Mouse (Mus musculus) small intestine, adult 2 months (tissue): ENCODE results near the gene Clta. TPM values are rescaled to one million over a fixed set of nuclear protein-coding genes. Genes with fewer than 3 reads are reported as not detected.
A peak's percentile ranks its signal among the peaks of the same experiment; 100 is the strongest.

ENCODE experiments used
- H3K27ac ChIP-seq: fragments of 200-500 bp; 2 replicates; pipeline ENCODE4 v1.5.1; 2012; ENCODE audit warnings: low read depth, low read length, control low read depth, inconsistent platforms; ENCODE audit not compliant: insufficient read depth
- H3K27me3 ChIP-seq: fragments of 200-500 bp; 2 replicates; pipeline ENCODE4 v1.6.1; 2012; ENCODE audit warnings: mild to moderate bottlenecking, moderate library complexity, low read length, inconsistent platforms; ENCODE audit not compliant: control insufficient read depth, insufficient read depth
- H3K36me3 ChIP-seq: fragments of 200-500 bp; 2 replicates; pipeline ENCODE4 v1.6.1; 2012; ENCODE audit warnings: mild to moderate bottlenecking, low read length, control low read depth, inconsistent platforms; ENCODE audit not compliant: control insufficient read depth, insufficient read depth
- H3K4me1 ChIP-seq: fragments of 200-500 bp; 2 replicates; pipeline ENCODE4 v1.6.1; 2012; ENCODE audit warnings: low read length, inconsistent platforms, mixed read lengths; ENCODE audit not compliant: control insufficient read depth, insufficient read depth, insufficient read length
- H3K4me3 ChIP-seq: fragments of 200-500 bp; 2 replicates; pipeline ENCODE4 v1.5.1; 2012; ENCODE audit warnings: low read depth, mild to moderate bottlenecking, control low read depth, inconsistent platforms, low read length, moderate library complexity
- CTCF ChIP-seq: fragments of 200-500 bp; IDR thresholded peaks from 2 replicates; pipeline ENCODE4 v1.5.1; 2012; ENCODE audit warnings: low read depth, mild to moderate bottlenecking, control low read depth, inconsistent platforms, low read length, moderate library complexity, mixed read lengths; ENCODE audit not compliant: insufficient replicate concordance, insufficient read length; ENCODE audit errors: extremely low read depth
- POLR2A ChIP-seq: fragments of 200-500 bp; IDR thresholded peaks from 2 replicates; pipeline ENCODE4 v1.6.1; 2012; ENCODE audit warnings: low read depth, mild to moderate bottlenecking, control low read depth, inconsistent platforms, low read length, moderate library complexity
- WGBS: fragments of 180-500 bp; shearing (Covaris S2); methylation state at CpG from one replicate; pipeline ENCODE4 v1.1.7; 2018; 5-methylcytosine and 5-hydroxymethylcytosine counted together
- polyA plus RNA-seq: library from polyadenylated mRNA; depleted of rRNA; stranded (reverse); fragments of >200 nt; gene quantifications from 2 replicates; pipeline ENCODE4 v1.2.3, GENCODE M21; 2012

Gene Clta
- polyA plus RNA-seq, 1 experiment = 280 TPM

GRCm38 (mm10) chr4:43980236-43980635, 24.0 kb upstream of the Clta start:
- Histone ChIP-seq H3K27me3 (no peaks in the 10 kb centered on the region), H3K4me3 (no peak overlapping the region), H3K27ac (no peak overlapping the region), H3K36me3 (no peaks in the 10 kb centered on the region), H3K4me1 (peaks cover 4% of the 10 kb centered on the region; the same call in 1 of the 2 replicates)
- TF ChIP-seq CTCF (no peak), POLR2A (no peak)
- 83% methylated on average over 4 of the region's 4 CpGs for WGBS

- Histone ChIP-seq H3K27ac (no peak overlapping the region), H3K36me3 (no peaks in the 10 kb centered on the region), H3K4me3 (no peak overlapping the region), H3K4me1 (peaks cover 4% of the 10 kb centered on the region; the same call in 1 of the 2 replicates), H3K27me3 (no peaks in the 10 kb centered on the region)
- WGBS = 90% methylated on average over 6 of the region's 6 CpGs
- no peak for TF ChIP-seq CTCF
- TF ChIP-seq POLR2A = no peak
Observed at GRCm38 (mm10) chr4:43980846-43981245, 23.4 kb upstream of the Clta start.

GRCm38 (mm10) chr4:43981251-43981650, 23.0 kb upstream of the Clta start:
- TF ChIP-seq CTCF (no peak), POLR2A (no peak)
- no peaks in the 10 kb centered on the region for H3K36me3 ChIP-seq
- H3K4me1 ChIP-seq = peaks cover 4% of the 10 kb centered on the region; the same call in 1 of the 2 replicates
- WGBS = 89% methylated on average over 7 of the region's 7 CpGs
- no peaks in the 10 kb centered on the region for H3K27me3 ChIP-seq
- H3K4me3 ChIP-seq = no peak overlapping the region
- no peak overlapping the region for H3K27ac ChIP-seq

- TF ChIP-seq POLR2A (peak; percentile 35; the same call in 1 of the 2 replicates), CTCF (peak; percentile 95)
- Histone ChIP-seq H3K36me3 (no peaks in the 10 kb centered on the region), H3K4me3 (peak overlapping the region; percentile 44), H3K27ac (no peak overlapping the region), H3K4me1 (peaks cover 4% of the 10 kb centered on the region; the same call in 1 of the 2 replicates), H3K27me3 (no peaks in the 10 kb centered on the region)
- WGBS = 3% methylated on average over 24 of the region's 24 CpGs
Observed at GRCm38 (mm10) chr4:43982053-43982732, 22.1 kb upstream of the Clta start.

- H3K36me3 ChIP-seq = no peaks in the 10 kb centered on the region
- WGBS = 79% methylated on average over 11 of the region's 11 CpGs
- TF ChIP-seq CTCF (no peak), POLR2A (no peak)
- no peaks in the 10 kb centered on the region for H3K27me3 ChIP-seq
- H3K4me1 ChIP-seq = peaks cover 4% of the 10 kb centered on the region; the same call in 1 of the 2 replicates
- peak within 1 kb of the TSS; percentile 44 for H3K4me3 ChIP-seq
- H3K27ac ChIP-seq = no peak within 1 kb of the TSS
Observed at GRCm38 (mm10) chr4:43983181-43983580, 21.1 kb upstream of the Clta start, which contains the start of gene Ccin. Gene Ccin, plus strand, starts transcription at chr4:43983483.

- no peak overlapping the region for H3K4me3 ChIP-seq
- no peaks in the 10 kb centered on the region for H3K27me3 ChIP-seq
- TF ChIP-seq POLR2A (no peak), CTCF (no peak)
- H3K27ac ChIP-seq = no peak overlapping the region
- 93% methylated on average over 22 of the region's 22 CpGs for WGBS
- no peaks in the 10 kb centered on the region for H3K36me3 ChIP-seq
- peaks cover 2% of the 10 kb centered on the region; the same call in 1 of the 2 replicates for H3K4me1 ChIP-seq
Observed at GRCm38 (mm10) chr4:43983756-43984155, 20.5 kb upstream of the Clta start.

GRCm38 (mm10) chr4:43984326-43984725, 19.9 kb upstream of the Clta start:
- H3K36me3 ChIP-seq = no peaks in the 10 kb centered on the region
- TF ChIP-seq POLR2A = no peak
- no peak for TF ChIP-seq CTCF
- 91% methylated on average over 19 of the region's 19 CpGs for WGBS

More at GRCm38 (mm10) chr4:43984326-43984725, 19.9 kb upstream of the Clta start:
- Histone ChIP-seq H3K4me3 (no peak overlapping the region), H3K4me1 (peaks cover 2% of the 10 kb centered on the region; the same call in 1 of the 2 replicates), H3K27ac (no peak overlapping the region), H3K27me3 (no peaks in the 10 kb centered on the region)
